Mouse (Mus musculus): ENCODE data around the gene Gm43720. TPM values are rescaled to one million over a fixed set of nuclear protein-coding genes. Genes with fewer than 3 reads are reported as not detected.
A peak's percentile ranks its signal among the peaks of the same experiment; 100 is the strongest.

The Gm43720 gene
- polyA plus RNA-seq, 1 experiment from 2014 or later: 0.10 TPM

DNA sequence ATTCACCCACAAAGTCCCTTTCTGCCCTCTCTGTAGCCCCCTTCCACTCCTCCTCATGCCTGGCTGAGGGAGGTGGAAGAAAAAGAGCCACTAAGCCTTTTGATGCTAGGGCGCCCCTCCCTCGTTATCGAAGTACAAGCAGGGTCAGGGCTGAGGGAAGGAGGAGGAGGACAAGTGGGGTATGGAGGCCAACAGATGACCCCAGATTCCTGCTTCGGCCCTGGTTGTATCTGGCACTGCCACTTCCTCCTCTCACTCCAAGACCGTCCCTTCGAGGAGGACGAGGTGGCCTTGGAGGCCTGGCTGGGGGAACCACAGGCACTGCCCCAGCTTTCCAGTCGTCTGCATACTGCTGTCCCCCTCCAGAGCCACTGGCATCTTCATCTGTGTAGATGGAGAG is 5.6 kb downstream of the Gm43720 start:
- Histone ChIP-seq H3K4me1 (peaks cover 68% of the 10 kb centered on the region), H3K27ac (no peak overlapping the region), H3K9ac (no peak overlapping the region), H3K4me3 (replicated peaks) (no peak overlapping the region), H3K36me3 (replicated peaks) (peaks cover 37% of the 10 kb centered on the region), H3K27me3 (peaks cover 26% of the 10 kb centered on the region), H3K9me3 (no peaks in the 10 kb centered on the region), H3K4me2 (no peak overlapping the region)
- 60% methylated on average over 8 of the region's 8 CpGs for WGBS
- ATAC-seq (ENCODE audit: low FRiP score): no peak

DNA sequence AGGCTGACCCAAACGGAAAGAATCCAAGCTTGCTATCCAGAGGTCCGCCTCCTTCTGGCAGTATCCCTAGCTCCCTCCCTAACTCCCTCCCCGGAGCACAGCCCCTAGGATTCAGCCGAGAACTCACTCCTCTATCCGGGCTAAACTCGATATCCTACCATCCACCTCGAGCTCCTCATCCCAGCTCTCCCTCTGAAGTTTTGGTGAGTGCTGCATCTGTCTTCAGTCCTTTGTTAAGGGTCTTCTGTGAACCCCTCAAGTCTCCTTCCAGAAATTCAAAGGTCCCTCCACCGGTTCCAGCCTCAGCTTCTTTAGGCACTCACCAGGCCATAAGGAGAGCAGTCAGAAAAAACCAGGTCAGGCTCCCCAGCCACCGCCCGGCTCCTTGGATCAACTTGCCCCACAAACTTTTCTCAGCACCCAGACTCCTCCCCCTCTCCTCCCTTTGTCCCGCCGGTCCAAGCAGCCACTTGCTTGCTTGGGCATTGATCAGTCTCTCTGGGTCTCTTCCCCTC is 7.3 kb downstream of the Gm43720 start, which contains the start of gene Gal3st4:
Gal3st4 (minus strand) TSS at position 432 of the 515 bp plus-strand sequence.
- peak within 1 kb of the TSS; percentile 39 for H3K4me2 ChIP-seq
- 0 out of 2 replicates have a peak within 1 kb of the TSS, but pooled peaks have one; percentile 33 for H3K9ac ChIP-seq
- peaks cover 26% of the 10 kb centered on the region for H3K27me3 ChIP-seq
- ATAC-seq (ENCODE audit: low FRiP score): 0 out of 2 replicates have a peak, but pooled peaks have one; percentile 18
- no peaks in the 10 kb centered on the region for H3K9me3 ChIP-seq
- peaks cover 52% of the 10 kb centered on the region for H3K4me1 ChIP-seq
- no peak within 1 kb of the TSS for H3K27ac ChIP-seq
- H3K36me3 ChIP-seq (replicated peaks): peaks cover 28% of the 10 kb centered on the region
- WGBS: 2% methylated on average over 12 of the region's 12 CpGs
- peak within 1 kb of the TSS; percentile 20 for H3K4me3 ChIP-seq (replicated peaks)

DNA sequence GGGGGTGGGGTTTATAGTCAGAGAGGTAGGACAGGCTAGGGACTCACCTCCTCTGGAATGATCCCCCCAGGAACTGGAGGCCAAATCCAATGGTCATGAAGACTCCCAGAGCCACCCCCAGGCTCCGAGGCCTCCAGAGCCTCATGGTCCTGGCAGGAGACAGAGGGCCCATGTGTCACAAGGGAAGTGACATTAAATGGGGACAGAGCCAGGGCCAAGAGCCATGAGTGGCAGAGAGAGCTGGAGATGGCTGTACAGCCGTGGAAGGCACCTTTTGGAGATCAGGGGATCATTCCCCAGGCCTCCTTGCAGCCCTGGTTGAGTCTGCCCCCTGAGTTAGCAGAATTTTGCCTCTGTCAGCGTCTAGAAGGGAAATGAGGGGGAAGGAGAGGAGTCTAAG is 8.5 kb downstream of the Gm43720 start:
- WGBS: 48% methylated on average over 3 of the region's 3 CpGs
- H3K4me1 ChIP-seq: peaks cover 39% of the 10 kb centered on the region
- no peak overlapping the region for H3K4me2 ChIP-seq
- no peak for ATAC-seq (ENCODE audit: low FRiP score)
- no peak overlapping the region for H3K27ac ChIP-seq
- no peak overlapping the region for H3K9ac ChIP-seq
- peaks cover 26% of the 10 kb centered on the region for H3K27me3 ChIP-seq
- peaks cover 18% of the 10 kb centered on the region; the same call in 1 of the 2 replicates for H3K36me3 ChIP-seq (replicated peaks)
- no peak overlapping the region for H3K4me3 ChIP-seq (replicated peaks)
- H3K9me3 ChIP-seq: no peaks in the 10 kb centered on the region

DNA sequence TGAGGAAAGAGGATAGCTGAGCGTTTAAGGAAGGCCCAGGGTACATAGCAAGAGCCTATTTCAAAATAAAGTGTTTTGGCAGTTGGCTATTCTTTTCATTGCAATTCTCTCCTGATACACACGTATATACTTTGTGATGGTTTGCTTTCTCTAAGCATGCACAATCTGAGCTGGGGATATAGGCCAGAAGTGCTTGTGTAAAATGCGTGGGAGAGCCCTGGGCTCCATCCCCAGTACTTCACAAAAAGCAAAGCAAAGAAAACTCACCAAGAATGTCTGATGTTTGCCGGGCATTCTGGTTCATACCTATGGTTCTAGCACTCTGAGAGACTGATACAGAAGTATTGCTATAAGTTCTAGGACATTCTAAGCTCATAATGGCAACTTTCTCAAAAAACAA is 10.8 kb downstream of the Gm43720 start:
- H3K27ac ChIP-seq: no peak overlapping the region
- H3K9ac ChIP-seq: no peak overlapping the region
- peaks cover 27% of the 10 kb centered on the region for H3K4me1 ChIP-seq
- peaks cover 8% of the 10 kb centered on the region for H3K36me3 ChIP-seq (replicated peaks)
- H3K4me2 ChIP-seq: no peak overlapping the region
- H3K9me3 ChIP-seq: no peaks in the 10 kb centered on the region
- no peak overlapping the region for H3K4me3 ChIP-seq (replicated peaks)
- WGBS: 84% methylated on average over 4 of the region's 4 CpGs
- peaks cover 22% of the 10 kb centered on the region for H3K27me3 ChIP-seq
- ATAC-seq (ENCODE audit: low FRiP score): no peak

DNA sequence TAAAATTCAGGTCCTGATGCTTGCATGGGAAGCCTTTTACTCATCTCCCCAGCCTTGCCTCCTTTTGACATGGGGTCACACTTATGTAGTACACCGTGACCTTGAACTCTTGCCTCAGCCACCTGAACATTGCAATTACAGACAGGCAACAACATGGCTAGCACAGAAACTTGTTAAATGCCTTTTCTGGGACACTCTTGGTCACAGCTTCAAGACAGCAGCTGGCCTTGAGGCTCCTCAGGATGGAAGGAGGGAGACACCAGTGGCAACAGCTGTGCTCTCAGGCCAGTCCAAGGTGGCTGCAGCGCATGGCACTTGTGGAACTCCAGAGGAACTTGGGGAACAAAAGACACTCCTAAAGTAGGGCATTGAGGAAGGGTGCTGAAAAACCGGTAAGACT is 12.6 kb downstream of the Gm43720 start:
- Histone ChIP-seq H3K4me2 (no peak overlapping the region), H3K27ac (no peak overlapping the region)
- WGBS: 87% methylated on average over 3 of the region's 3 CpGs

DNA sequence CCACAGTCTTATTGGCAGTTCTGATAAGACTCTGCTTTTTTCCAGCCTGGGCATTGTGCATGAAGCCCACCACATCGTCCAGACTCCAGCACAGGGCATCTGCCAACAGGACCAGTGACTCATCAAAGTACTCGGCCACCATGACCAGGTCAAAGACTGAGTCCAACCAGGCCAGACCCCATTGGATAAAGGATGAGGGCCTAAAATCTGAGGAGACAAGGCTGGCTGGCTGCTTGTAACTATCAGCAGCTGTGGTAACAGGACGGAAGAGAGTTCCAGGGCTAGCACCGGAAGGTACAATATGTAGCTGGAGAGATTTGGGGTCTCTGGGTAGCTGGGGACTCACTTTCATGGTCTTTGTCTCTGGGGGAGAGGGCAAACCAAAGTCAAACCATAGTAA is 14.0 kb downstream of the Gm43720 start:
- WGBS: 90% methylated on average over 4 of the region's 4 CpGs
- Histone ChIP-seq H3K27ac (no peak overlapping the region), H3K4me1 (peaks cover 27% of the 10 kb centered on the region), H3K4me3 (replicated peaks) (no peak overlapping the region), H3K9me3 (no peaks in the 10 kb centered on the region), H3K9ac (no peak overlapping the region), H3K4me2 (no peak overlapping the region), H3K36me3 (replicated peaks) (peaks cover 23% of the 10 kb centered on the region), H3K27me3 (peaks cover 4% of the 10 kb centered on the region; the same call in 1 of the 2 replicates)
- no peak for ATAC-seq (ENCODE audit: low FRiP score)

More for the DNA sequence above, 12.6 kb downstream of the Gm43720 start:
- no peak for ATAC-seq (ENCODE audit: low FRiP score)
- Histone ChIP-seq H3K9ac (no peak overlapping the region), H3K9me3 (no peaks in the 10 kb centered on the region), H3K36me3 (replicated peaks) (peaks cover 9% of the 10 kb centered on the region), H3K27me3 (peaks cover 17% of the 10 kb centered on the region; the same call in 1 of the 2 replicates), H3K4me3 (replicated peaks) (no peak overlapping the region), H3K4me1 (peaks cover 29% of the 10 kb centered on the region)

DNA sequence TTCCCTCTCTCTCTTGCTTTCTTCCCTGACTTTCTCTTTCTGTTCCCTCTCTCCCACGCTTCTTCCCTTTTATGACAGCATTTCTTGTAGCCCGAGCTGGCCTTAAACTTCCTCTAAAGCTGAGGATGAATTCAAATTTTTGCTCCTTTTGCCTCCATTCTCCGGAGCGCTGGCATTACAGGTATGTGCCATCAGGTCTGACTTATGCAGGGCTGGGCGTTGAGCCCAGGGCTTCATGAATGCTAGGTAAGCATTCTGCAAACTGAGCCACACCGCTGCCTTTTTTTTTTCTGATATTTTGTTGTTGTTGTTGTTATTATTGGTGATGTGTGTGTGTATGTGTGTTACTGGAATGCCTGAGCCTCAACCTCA is 15.6 kb downstream of the Gm43720 start:
- Histone ChIP-seq H3K9me3 (no peaks in the 10 kb centered on the region), H3K9ac (peak overlapping the region; percentile 96), H3K4me3 (replicated peaks) (peak overlapping the region; percentile 94), H3K36me3 (replicated peaks) (peaks cover 39% of the 10 kb centered on the region), H3K27me3 (no peaks in the 10 kb centered on the region), H3K4me2 (peak overlapping the region; percentile 99), H3K27ac (peak overlapping the region; percentile 77), H3K4me1 (peaks cover 27% of the 10 kb centered on the region)
- no peak for ATAC-seq (ENCODE audit: low FRiP score)
- 17% methylated on average over 6 of the region's 6 CpGs for WGBS

DNA sequence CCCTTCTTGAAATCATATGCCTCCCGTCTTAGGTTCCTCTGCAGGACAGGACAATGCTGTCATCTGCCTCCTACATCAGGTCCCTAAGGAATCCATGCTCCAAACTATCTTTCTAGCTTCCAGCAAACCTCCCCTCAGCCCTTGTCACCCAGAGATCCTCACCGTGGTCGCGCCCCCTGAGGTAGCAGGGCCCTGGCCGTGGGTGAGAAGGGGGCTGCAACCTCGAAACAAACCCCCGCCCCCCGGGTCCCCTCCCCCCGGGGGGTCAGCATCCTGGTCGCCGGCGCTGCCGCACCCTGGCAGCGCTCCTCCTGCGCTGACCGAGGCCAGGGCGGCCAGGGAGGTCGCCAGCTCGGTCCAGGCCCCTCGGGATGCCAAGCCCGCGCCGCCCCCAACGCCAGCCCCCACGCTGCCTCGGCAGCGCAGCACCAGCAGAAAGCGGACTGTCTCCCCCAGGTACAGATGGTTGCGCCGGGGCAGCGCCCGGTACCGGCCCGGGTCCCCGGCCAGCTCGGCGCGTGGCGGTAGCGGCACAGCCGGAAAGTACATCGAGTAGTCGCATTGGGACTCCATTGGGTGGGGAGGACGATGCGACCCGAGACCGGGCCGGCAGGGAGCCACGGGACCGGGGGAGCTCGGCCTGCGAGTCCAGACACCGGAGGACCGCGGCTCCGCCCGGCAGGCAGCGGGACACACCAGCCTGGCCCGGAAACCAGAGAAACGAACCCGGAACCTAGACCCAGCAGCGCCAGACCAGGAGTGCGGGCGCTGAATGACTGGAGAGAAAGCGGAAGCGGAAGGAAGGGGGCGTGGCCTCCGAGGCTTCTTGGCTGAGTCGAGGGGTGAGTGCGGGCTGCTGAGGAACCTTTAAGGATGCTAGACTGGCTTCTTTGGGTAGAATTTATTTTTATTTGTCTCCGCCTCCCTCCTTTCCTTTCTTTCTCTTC is 16.2 kb downstream of the Gm43720 start, which contains the start of gene BC037034:
BC037034 (minus strand) TSS at position 774 of the 947 bp plus-strand sequence.
- WGBS: under 1% methylated on average over 68 of the region's 71 CpGs
- ATAC-seq (ENCODE audit: low FRiP score): peak; percentile 89
- H3K4me1 ChIP-seq: peaks cover 27% of the 10 kb centered on the region
- H3K27ac ChIP-seq: peak within 1 kb of the TSS; percentile 77
- peak within 1 kb of the TSS; percentile 96 for H3K9ac ChIP-seq
- H3K9me3 ChIP-seq: no peaks in the 10 kb centered on the region
- H3K4me2 ChIP-seq: peak within 1 kb of the TSS; percentile 99
- H3K4me3 ChIP-seq (replicated peaks): peak within 1 kb of the TSS; percentile 94
- H3K27me3 ChIP-seq: no peaks in the 10 kb centered on the region
- H3K36me3 ChIP-seq (replicated peaks): peaks cover 44% of the 10 kb centered on the region

DNA sequence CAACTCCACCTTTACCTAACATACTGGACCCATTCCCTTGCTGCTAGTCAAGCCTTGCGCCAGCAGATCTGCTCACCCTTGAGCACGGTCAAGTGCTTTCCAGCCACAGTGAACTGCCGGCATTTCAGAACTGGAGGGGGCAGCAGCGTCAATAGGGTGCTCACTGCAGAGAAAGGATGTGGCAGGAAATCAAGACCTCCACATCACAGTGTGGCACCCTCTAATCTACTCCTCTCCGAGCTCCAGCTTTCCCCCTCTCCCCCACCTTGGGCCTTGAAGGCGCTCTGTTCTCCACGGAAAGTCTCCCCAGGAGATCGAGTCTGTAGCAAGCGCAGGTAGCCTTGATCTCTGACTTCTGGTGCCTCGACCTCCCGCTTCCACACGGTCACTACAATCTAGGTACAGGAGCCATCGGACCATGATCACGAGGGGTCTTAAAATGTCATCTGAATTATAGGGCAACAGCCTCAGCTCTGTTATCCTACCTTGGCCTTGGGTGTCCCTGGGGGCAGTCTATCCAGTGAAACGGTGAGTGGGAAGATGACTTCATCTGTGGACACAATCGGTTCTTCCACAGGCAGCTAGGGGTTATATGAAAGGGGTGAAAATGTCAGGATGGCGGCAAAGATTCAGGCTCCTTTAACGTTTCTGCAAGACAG is 17.0 kb downstream of the Gm43720 start:
- Histone ChIP-seq H3K4me3 (replicated peaks) (peak overlapping the region; percentile 94), H3K27ac (no peak overlapping the region), H3K36me3 (replicated peaks) (peaks cover 51% of the 10 kb centered on the region), H3K4me2 (peak overlapping the region; percentile 99), H3K9ac (peak overlapping the region; percentile 96), H3K4me1 (peaks cover 27% of the 10 kb centered on the region), H3K9me3 (no peaks in the 10 kb centered on the region), H3K27me3 (no peaks in the 10 kb centered on the region)
- no peak for ATAC-seq (ENCODE audit: low FRiP score)
- WGBS: 68% methylated on average over 18 of the region's 18 CpGs

DNA sequence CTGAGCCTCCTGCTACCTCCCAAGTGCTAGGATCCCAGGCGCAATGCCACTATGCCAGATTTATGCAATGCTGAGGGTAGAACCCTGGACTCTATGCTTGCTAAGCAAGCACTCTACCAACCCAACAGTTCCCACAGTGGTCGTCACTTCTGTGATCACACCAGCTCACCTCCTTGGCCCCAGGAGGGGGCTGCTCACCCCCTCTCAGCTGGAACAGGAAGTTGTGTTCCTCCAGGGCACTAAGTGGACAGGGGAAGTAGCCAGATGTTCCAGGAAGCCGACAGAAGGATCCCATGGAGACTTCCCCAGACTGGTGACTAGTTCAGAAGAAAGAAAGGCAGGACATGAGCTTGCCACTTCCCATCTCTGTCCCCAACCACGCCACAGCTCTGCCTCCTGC is 17.8 kb downstream of the Gm43720 start:
- 77% methylated on average over 4 of the region's 4 CpGs for WGBS
- Histone ChIP-seq H3K9me3 (no peaks in the 10 kb centered on the region), H3K27ac (no peak overlapping the region), H3K27me3 (no peaks in the 10 kb centered on the region), H3K9ac (no peak overlapping the region), H3K36me3 (replicated peaks) (peaks cover 52% of the 10 kb centered on the region), H3K4me1 (peaks cover 27% of the 10 kb centered on the region), H3K4me2 (peak overlapping the region; percentile 99; the same call in 1 of the 2 replicates), H3K4me3 (replicated peaks) (0 out of 2 replicates have a peak overlapping the region, but pooled peaks have one; percentile 94)
- no peak for ATAC-seq (ENCODE audit: low FRiP score)

DNA sequence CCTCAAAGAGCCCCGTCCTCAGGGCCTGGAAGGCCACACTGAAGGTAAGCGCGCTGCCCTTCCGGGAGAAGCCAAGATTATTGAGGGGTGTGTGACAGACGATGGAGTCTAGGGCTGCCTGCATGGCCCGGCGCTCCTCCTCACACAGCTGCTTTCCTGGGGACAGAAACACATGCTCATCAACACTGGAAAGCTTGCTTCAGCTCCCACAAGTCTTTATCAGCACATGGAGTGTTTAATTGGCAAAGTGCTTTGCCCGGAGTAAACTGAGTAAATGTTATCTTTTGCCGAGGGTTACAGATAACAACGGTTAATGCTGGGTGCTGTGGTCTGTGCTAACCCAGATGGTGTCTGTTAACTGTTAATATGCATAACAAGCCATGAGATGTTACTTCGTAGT is 18.9 kb downstream of the Gm43720 start:
- Histone ChIP-seq H3K27ac (no peak overlapping the region), H3K36me3 (replicated peaks) (peaks cover 47% of the 10 kb centered on the region), H3K9me3 (no peaks in the 10 kb centered on the region), H3K4me2 (no peak overlapping the region), H3K4me3 (replicated peaks) (no peak overlapping the region), H3K9ac (no peak overlapping the region), H3K27me3 (no peaks in the 10 kb centered on the region), H3K4me1 (peaks cover 35% of the 10 kb centered on the region)
- ATAC-seq (ENCODE audit: low FRiP score): no peak
- 91% methylated on average over 11 of the region's 11 CpGs for WGBS

DNA sequence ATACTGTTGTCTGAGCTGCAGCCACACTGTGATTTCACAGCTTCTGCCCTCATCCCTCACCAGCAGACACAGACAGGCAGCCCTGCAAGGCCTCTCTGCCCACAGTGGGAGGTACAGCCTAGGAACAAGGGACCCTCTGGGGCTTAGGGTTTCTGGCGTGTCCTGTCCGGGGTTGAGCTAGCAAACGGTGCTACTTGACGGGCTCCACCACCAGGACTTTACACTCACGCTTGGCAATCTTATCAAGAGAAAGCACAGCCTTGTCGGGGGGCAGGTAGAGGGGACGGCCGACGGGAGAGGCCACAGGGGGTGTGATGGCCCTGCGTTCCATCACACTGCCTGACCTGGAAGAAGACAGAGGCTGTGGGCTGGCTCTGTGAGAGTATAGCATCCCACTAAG is 19.7 kb downstream of the Gm43720 start:
- H3K27me3 ChIP-seq: no peaks in the 10 kb centered on the region
- WGBS: 86% methylated on average over 10 of the region's 10 CpGs
- H3K9me3 ChIP-seq: no peaks in the 10 kb centered on the region
- H3K27ac ChIP-seq: no peak overlapping the region
- no peak overlapping the region for H3K4me3 ChIP-seq (replicated peaks)
- H3K4me2 ChIP-seq: no peak overlapping the region
- H3K9ac ChIP-seq: no peak overlapping the region
- peaks cover 45% of the 10 kb centered on the region for H3K36me3 ChIP-seq (replicated peaks)
- ATAC-seq (ENCODE audit: low FRiP score): no peak
- peaks cover 36% of the 10 kb centered on the region for H3K4me1 ChIP-seq
